In the genomic region with DNA sequence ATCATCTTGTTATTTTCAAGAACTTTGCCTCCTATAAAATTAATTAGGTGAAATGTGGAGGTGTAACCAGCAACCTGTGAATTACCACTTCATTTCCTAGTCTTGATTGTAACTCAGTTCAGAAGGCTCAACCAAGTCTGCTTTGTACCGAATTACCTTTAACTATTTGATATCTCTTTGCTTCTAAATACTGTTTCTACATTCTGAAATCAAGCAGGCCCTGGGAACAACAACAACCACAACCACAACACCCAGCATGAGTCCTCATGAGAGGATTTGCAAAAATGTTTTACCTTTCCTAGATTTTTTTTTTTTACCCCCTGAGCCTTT, we compare ENCODE assay signal across 12 mouse cellular contexts. TPM values are rescaled to one million over a fixed set of nuclear protein-coding genes. Genes with fewer than 3 reads are reported as not detected.
DNase-seq lines count a peak whose midpoint lies in the region; ATAC-seq and TF ChIP-seq lines count a peak whose summit lies in the region.
"Had no signal": no experiment of that assay in that cellular context is flagged by ENCODE, and none has a peak within 500 bp of the region (broad histone marks: within the 10 kb centered on the region; RNA-seq: fewer than 3 reads in every experiment).

No protein-coding gene starts in this region.

- DNase-seq in heart, adult 9 months (ENCODE audit: low spot score in 2 of 2), result no peak
- no peak for DNase-seq in hindbrain, embryonic 14.5 days (ENCODE audit: low spot score)
- no peak for DNase-seq in liver, postnatal 0 days
- DNase-seq in urinary bladder, adult 2 months (ENCODE audit: low spot score), result no peak
- DNase-seq in layer of hippocampus, postnatal 25 days (ENCODE audit: extremely low spot score in 1 of 2, low spot score in 1 of 2), result no peak
- DNase-seq: cerebellum, adult 11-12 months; gastrocnemius, postnatal 10 days; kidney, postnatal 36 days; right cerebral cortex, postnatal 25 days had no signal

- H3K4me3 ChIP-seq in heart, embryonic 12.5 days, result no peak overlapping the region
- H3K4me3 ChIP-seq in cortical plate, adult 2 months (ENCODE audit: insufficient read depth, low read length), result peak overlapping the region; percentile 89; the same call in 1 of the 2 replicates
- peak overlapping the region; percentile 87 for H3K4me3 ChIP-seq in hindbrain, embryonic 14.5 days (replicated peaks; ENCODE audit: low read length)
- peak overlapping the region; percentile 71 for H3K4me3 ChIP-seq in liver, postnatal 0 days (ENCODE audit: low read depth, low read length)
- H3K4me3 ChIP-seq in kidney, embryonic 16.5 days (ENCODE audit: low read length), result no peak overlapping the region

- H3K27me3 ChIP-seq in heart, embryonic 12.5 days (replicated peaks), result no peaks in the 10 kb centered on the region
- H3K27me3 ChIP-seq in hindbrain, embryonic 14.5 days (ENCODE audit: control insufficient read depth, insufficient read depth, low read length), result no peaks in the 10 kb centered on the region
- peaks cover 19% of the 10 kb centered on the region for H3K27me3 ChIP-seq in liver, postnatal 0 days (ENCODE audit: insufficient read depth, low read length)
- peaks cover 52% of the 10 kb centered on the region for H3K27me3 ChIP-seq in kidney, embryonic 16.5 days (ENCODE audit: insufficient read depth, low read length)

- H3K9ac ChIP-seq in heart, embryonic 12.5 days, result no peak overlapping the region
- peak overlapping the region; percentile 98 for H3K9ac ChIP-seq in hindbrain, embryonic 14.5 days
- H3K9ac ChIP-seq in liver, postnatal 0 days (replicated peaks), result peak overlapping the region; percentile 47; the same call in 1 of the 2 replicates
- H3K9ac ChIP-seq in kidney, embryonic 16.5 days (replicated peaks; ENCODE audit: low read length), result no peak overlapping the region

- H3K4me2 ChIP-seq in heart, embryonic 12.5 days, result peak overlapping the region; percentile 48
- peak overlapping the region; percentile 100 for H3K4me2 ChIP-seq in hindbrain, embryonic 14.5 days (replicated peaks)
- H3K4me2 ChIP-seq in liver, postnatal 0 days (ENCODE audit: low read depth, low read length), result peak overlapping the region; percentile 92
- H3K4me2 ChIP-seq in kidney, embryonic 16.5 days (replicated peaks; ENCODE audit: low read depth, low read length), result no peak overlapping the region

- H3K27ac ChIP-seq in heart, embryonic 12.5 days (ENCODE audit: poor library complexity, severe bottlenecking), result no peak overlapping the region
- peak overlapping the region; percentile 89 for H3K27ac ChIP-seq in cortical plate, adult 2 months (ENCODE audit: insufficient read depth, low read length)
- H3K27ac ChIP-seq in hindbrain, embryonic 14.5 days, result peak overlapping the region; percentile 99
- H3K27ac ChIP-seq in liver, postnatal 0 days (ENCODE audit: low read depth), result 0 out of 2 replicates have a peak overlapping the region, but pooled peaks have one; percentile 0
- H3K27ac ChIP-seq in kidney, embryonic 16.5 days (ENCODE audit: low read length), result no peak overlapping the region

- TF ChIP-seq EP300 in liver, postnatal 0 days (IDR thresholded peaks at IDR 0.05; ENCODE audit: low read depth), result no peak

- no peak for TF ChIP-seq CTCF in cortical plate, adult 2 months (IDR thresholded peaks at IDR 0.05; ENCODE audit: extremely low read depth, insufficient read depth, low read length)
- TF ChIP-seq CTCF in liver, postnatal 0 days (IDR thresholded peaks at IDR 0.05; ENCODE audit: low read depth), result no peak

- no peaks in the 10 kb centered on the region for H3K9me3 ChIP-seq in heart, embryonic 12.5 days (replicated peaks)
- no peaks in the 10 kb centered on the region for H3K9me3 ChIP-seq in hindbrain, embryonic 14.5 days (ENCODE audit: control insufficient read depth, low read length)
- H3K9me3 ChIP-seq in liver, postnatal 0 days (ENCODE audit: low read length), result no peaks in the 10 kb centered on the region
- H3K9me3 ChIP-seq in kidney, embryonic 16.5 days (ENCODE audit: low read length), result no peaks in the 10 kb centered on the region

- 59% methylated on average over 1 of the region's 1 CpGs for WGBS in heart, embryonic 12.5 days
- 44% methylated on average over 1 of the region's 1 CpGs for WGBS in hindbrain, embryonic 14.5 days
- 26% methylated on average over 1 of the region's 1 CpGs for WGBS in liver, postnatal 0 days (ENCODE audit: insufficient replicate concordance)
- 40% methylated on average over 1 of the region's 1 CpGs for WGBS in kidney, embryonic 16.5 days

- no peak for ATAC-seq in heart, embryonic 12.5 days (ENCODE audit: insufficient number of reproducible peaks, low FRiP score)
- ATAC-seq in hindbrain, embryonic 14.5 days (ENCODE audit: low FRiP score), result no peak
- ATAC-seq in liver, postnatal 0 days, result no peak
- ATAC-seq in kidney, embryonic 16.5 days (ENCODE audit: low FRiP score, low TSS enrichment), result no peak

- peaks cover 28% of the 10 kb centered on the region for H3K36me3 ChIP-seq in heart, embryonic 12.5 days
- peaks cover 30% of the 10 kb centered on the region for H3K36me3 ChIP-seq in hindbrain, embryonic 14.5 days (replicated peaks; ENCODE audit: control insufficient read depth, insufficient read depth)
- peaks cover 16% of the 10 kb centered on the region for H3K36me3 ChIP-seq in liver, postnatal 0 days (replicated peaks; ENCODE audit: insufficient read depth, low read length)
- H3K36me3 ChIP-seq in kidney, embryonic 16.5 days (ENCODE audit: insufficient read depth, low read length), result no peaks in the 10 kb centered on the region

- TF ChIP-seq POLR2A in cortical plate, adult 2 months (IDR thresholded peaks at IDR 0.05; ENCODE audit: extremely low read depth, insufficient read depth, low read length), result no peak

- H3K4me1 ChIP-seq in heart, embryonic 12.5 days (replicated peaks), result peaks cover 29% of the 10 kb centered on the region
- peaks cover 11% of the 10 kb centered on the region for H3K4me1 ChIP-seq in cortical plate, adult 2 months (ENCODE audit: control insufficient read depth, insufficient read depth, low read length)
- H3K4me1 ChIP-seq in hindbrain, embryonic 14.5 days (replicated peaks; ENCODE audit: control insufficient read depth, insufficient read depth, low read length), result peaks cover 44% of the 10 kb centered on the region
- peaks cover 27% of the 10 kb centered on the region for H3K4me1 ChIP-seq in liver, postnatal 0 days (ENCODE audit: insufficient read depth)
- H3K4me1 ChIP-seq in kidney, embryonic 16.5 days (ENCODE audit: insufficient read depth, low read length), result peaks cover 31% of the 10 kb centered on the region

RNA-seq across cellular contexts. Expression of a gene that starts 5.2 kb away (rescaled TPM):
- 18.1 and 19.3 TPM in 2 replicates for polyA plus RNA-seq in heart, embryonic 12.5 days (2016; fragmentation: Nextera tagmentation; extraction: Ambion mirVana)
- polyA plus RNA-seq in cortical plate, adult 2 months (2012; rRNA removed), result 62.8 and 64.1 TPM in 2 replicates
- polyA plus RNA-seq in hindbrain, embryonic 14.5 days (2014; fragmentation: Nextera tagmentation; extraction: Ambion mirVana), result 106 and 117 TPM in 2 replicates
- polyA plus RNA-seq in liver, postnatal 0 days (2015; fragmentation: Nextera tagmentation; extraction: Ambion mirVana), result 6.6 and 10.3 TPM in 2 replicates
- 2.8 and 3.1 TPM in 2 replicates for polyA plus RNA-seq in kidney, embryonic 16.5 days (2015; fragmentation: Nextera tagmentation; extraction: Ambion mirVana)
- 1.3 and 2.4 TPM in 2 replicates for polyA plus RNA-seq in urinary bladder, adult 2 months (2012; rRNA removed)
- 100 to 1,000 TPM; 105 to 134 TPM for total RNA-seq in layer of hippocampus, postnatal 25 days (2021)

RNA-seq across cellular contexts. Expression of a gene that starts 8.2 kb away (rescaled TPM):
- polyA plus RNA-seq in heart, embryonic 12.5 days (2016; fragmentation: Nextera tagmentation; extraction: Ambion mirVana), result not detected in 2 replicates
- polyA plus RNA-seq in cortical plate, adult 2 months (2012; rRNA removed), result 1.2 and 1.6 TPM in 2 replicates
- not detected in 2 replicates for polyA plus RNA-seq in hindbrain, embryonic 14.5 days (2014; fragmentation: Nextera tagmentation; extraction: Ambion mirVana)
- not detected in 2 replicates for polyA plus RNA-seq in liver, postnatal 0 days (2015; fragmentation: Nextera tagmentation; extraction: Ambion mirVana)
- polyA plus RNA-seq in kidney, embryonic 16.5 days (2015; fragmentation: Nextera tagmentation; extraction: Ambion mirVana), result not detected in 2 replicates
- not detected in 2 replicates for polyA plus RNA-seq in urinary bladder, adult 2 months (2012; rRNA removed)
- 1 to 10 TPM in 1 of 2 experiments, under 1 TPM in 1; 0.37 to 1.7 TPM for total RNA-seq in layer of hippocampus, postnatal 25 days (2021)
- total RNA-seq: gastrocnemius, postnatal 10 days had no signal

Comparison
In these comparisons a context has a peak if more than half of its experiments do, and no peak if none do; other contexts are left out.
1. H3K27ac ChIP-seq: peak in cortical plate, adult 2 months (single experiment), hindbrain, embryonic 14.5 days (single experiment) and liver, postnatal 0 days (single experiment); none in heart, embryonic 12.5 days (single experiment) and kidney, embryonic 16.5 days (single experiment).
2. H3K4me3 ChIP-seq: peak in cortical plate, adult 2 months (single experiment), hindbrain, embryonic 14.5 days (single experiment) and liver, postnatal 0 days (single experiment); none in heart, embryonic 12.5 days (single experiment) and kidney, embryonic 16.5 days (single experiment).
3. H3K9ac ChIP-seq: peak in hindbrain, embryonic 14.5 days (single experiment) and liver, postnatal 0 days (single experiment); none in heart, embryonic 12.5 days (single experiment) and kidney, embryonic 16.5 days (single experiment).